Mouse (Mus musculus): ENCODE results near the gene Olfr1501.
"Not testable (repeated sequence)": the region's sequence is repeated elsewhere in the genome, so short reads cannot be mapped to it uniquely, and the experiment has no call there.

Gene Olfr1501
- long read RNA-seq, experiment 1: 0 reads
- long read RNA-seq, experiment 2: 0 reads

- intact Hi-C loops (cut with DNase I): not testable (repeated sequence)
Observed at GRCm38 (mm10) chr19:13850592-13850991, at the start of gene Olfr1501. Gene Olfr1501, minus strand, starts transcription at chr19:13850692.

- intact Hi-C loops (cut with DNase I): no loop called here
Observed at GRCm38 (mm10) chr19:13897828-13898227, 47.3 kb upstream of the Olfr1501 start, which contains the start of gene Olfr1504. Gene Olfr1504, minus strand, starts transcription at chr19:13897928.

GRCm38 (mm10) chr19:13861495-13861894, 11.0 kb upstream of the Olfr1501 start, which contains the start of gene Olfr1502:
Gene Olfr1502, plus strand, starts transcription at chr19:13861795.
- intact Hi-C loops (cut with DNase I): no loop called here

- intact Hi-C loops (cut with DNase I): no loop called here
Observed at GRCm38 (mm10) chr19:13830388-13830787, 20.1 kb downstream of the Olfr1501 start, which contains the start of gene Olfr1500. Gene Olfr1500, minus strand, starts transcription at chr19:13830488.

- intact Hi-C loops (cut with DNase I): no loop called here
Observed at GRCm38 (mm10) chr19:13828447-13828846, 22.0 kb downstream of the Olfr1501 start.

- intact Hi-C loops (cut with DNase I): no loop called here
Observed at GRCm38 (mm10) chr19:13820847-13821246, 29.6 kb downstream of the Olfr1501 start.

GRCm38 (mm10) chr19:13819347-13819746, 31.1 kb downstream of the Olfr1501 start, which contains the start of gene Olfr1499:
Gene Olfr1499, minus strand, starts transcription at chr19:13819447.
- intact Hi-C loops (cut with DNase I): no loop called here

- intact Hi-C loops (cut with DNase I): no loop called here
Observed at GRCm38 (mm10) chr19:13818827-13819226, 31.7 kb downstream of the Olfr1501 start.

GRCm38 (mm10) chr19:13812823-13813222, 37.7 kb downstream of the Olfr1501 start:
- intact Hi-C loops (cut with DNase I): no loop called here

- intact Hi-C loops (cut with DNase I): not testable (repeated sequence)
Observed at GRCm38 (mm10) chr19:13805486-13805885, 45.0 kb downstream of the Olfr1501 start.

- intact Hi-C loops (cut with DNase I): no loop called here
Observed at GRCm38 (mm10) chr19:13798102-13798501, 52.4 kb downstream of the Olfr1501 start, which contains the start of gene Olfr1497. Gene Olfr1497, minus strand, starts transcription at chr19:13798202.
